Mouse (Mus musculus) heart, adult 18-20 months (tissue): ENCODE results near the gene Rgs7. TPM values are rescaled to one million over a fixed set of nuclear protein-coding genes. Genes with fewer than 3 reads are reported as not detected.
A peak's percentile ranks its signal among the peaks of the same experiment; 100 is the strongest.

ENCODE experiments used
- DNase-seq, 2 experiments: peaks; one replicate each; pipeline ENCODE4 v3.0.0; 2021 to 2022; ENCODE audit warnings: mixed read lengths in 1 of 2
- total RNA-seq, 2 experiments: library from RNA; stranded (reverse); gene quantifications; 2 replicates each; pipeline ENCODE4 v1.2.3; 2021

The Rgs7 gene
- total RNA-seq, 2 experiments from 2014 or later: 1.2 to 3.8 TPM

- no peak for DNase-seq
Observed at GRCm38 (mm10) chr1:175174918-175175675, 317.2 kb downstream of the Rgs7 start.

GRCm38 (mm10) chr1:175155469-175155868 is 336.8 kb downstream of the Rgs7 start:
- DNase-seq: no peak

GRCm38 (mm10) chr1:175143051-175143450 is 349.2 kb downstream of the Rgs7 start:
- no peak for DNase-seq

- DNase-seq: peak; percentile 8 to 22
Observed at GRCm38 (mm10) chr1:175128525-175128924, 363.8 kb downstream of the Rgs7 start.

DNA sequence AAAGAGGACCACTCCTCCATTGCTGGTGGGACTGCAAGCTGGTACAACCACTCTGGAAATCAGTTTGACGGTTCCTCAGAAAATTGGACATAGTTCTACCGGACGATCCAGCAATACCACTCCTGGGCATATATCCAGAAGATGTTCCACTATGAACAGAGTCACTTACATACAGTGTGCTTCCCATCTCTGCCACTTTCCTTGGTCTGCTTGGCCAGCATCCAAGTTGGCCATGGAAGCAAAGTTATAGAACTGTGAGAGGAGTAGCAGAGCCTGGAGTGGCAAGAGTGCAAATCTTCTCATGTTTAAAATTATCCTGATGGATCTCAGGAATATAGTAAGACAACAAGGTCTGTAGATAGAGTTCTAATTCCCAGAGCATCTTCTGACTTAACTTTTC is 367.9 kb downstream of the Rgs7 start:
- no peak for DNase-seq

DNA sequence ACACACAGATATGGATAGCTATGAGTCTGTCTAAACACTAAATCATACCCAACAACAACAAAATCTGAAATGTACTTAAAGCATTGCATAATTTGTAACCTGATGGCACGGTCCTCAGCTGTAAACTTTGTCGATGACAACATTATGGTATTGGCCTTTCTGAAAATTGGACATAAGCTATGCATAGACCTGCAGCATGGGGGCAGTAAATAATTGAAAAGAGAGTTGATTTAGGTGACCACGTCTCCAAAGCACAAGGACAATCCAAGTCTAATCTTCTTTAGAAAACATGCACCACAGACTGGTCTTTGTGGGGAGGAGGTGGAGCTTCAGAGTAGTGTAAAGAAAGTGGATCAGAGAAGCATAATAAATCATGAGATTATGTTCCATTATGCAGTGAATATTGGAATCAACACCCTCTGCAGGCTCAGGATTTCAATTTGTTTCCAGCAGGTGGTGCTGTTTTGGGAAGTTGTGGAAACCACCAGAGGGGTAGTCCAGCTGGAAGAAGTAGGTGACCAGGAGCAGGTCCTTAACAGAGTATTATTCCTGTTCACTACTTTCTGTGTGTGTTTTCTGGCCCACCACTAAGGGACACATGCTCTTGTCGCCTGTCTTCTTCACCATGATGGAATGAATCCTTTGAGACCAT is 373.3 kb downstream of the Rgs7 start:
- peak; percentile 2 to 34 for DNase-seq

GRCm38 (mm10) chr1:175108270-175108860 is 383.9 kb downstream of the Rgs7 start:
- DNase-seq: no peak

GRCm38 (mm10) chr1:175106315-175106714 is 386.0 kb downstream of the Rgs7 start:
- no peak for DNase-seq

GRCm38 (mm10) chr1:175105426-175105825 is 386.9 kb downstream of the Rgs7 start:
- no peak for DNase-seq

- no peak for DNase-seq
Observed at GRCm38 (mm10) chr1:175097014-175097413, 395.3 kb downstream of the Rgs7 start.

GRCm38 (mm10) chr1:175082104-175082503 is 410.2 kb downstream of the Rgs7 start:
- no peak for DNase-seq

- DNase-seq: no peak
Observed at GRCm38 (mm10) chr1:175079819-175080608, 412.3 kb downstream of the Rgs7 start.

DNA sequence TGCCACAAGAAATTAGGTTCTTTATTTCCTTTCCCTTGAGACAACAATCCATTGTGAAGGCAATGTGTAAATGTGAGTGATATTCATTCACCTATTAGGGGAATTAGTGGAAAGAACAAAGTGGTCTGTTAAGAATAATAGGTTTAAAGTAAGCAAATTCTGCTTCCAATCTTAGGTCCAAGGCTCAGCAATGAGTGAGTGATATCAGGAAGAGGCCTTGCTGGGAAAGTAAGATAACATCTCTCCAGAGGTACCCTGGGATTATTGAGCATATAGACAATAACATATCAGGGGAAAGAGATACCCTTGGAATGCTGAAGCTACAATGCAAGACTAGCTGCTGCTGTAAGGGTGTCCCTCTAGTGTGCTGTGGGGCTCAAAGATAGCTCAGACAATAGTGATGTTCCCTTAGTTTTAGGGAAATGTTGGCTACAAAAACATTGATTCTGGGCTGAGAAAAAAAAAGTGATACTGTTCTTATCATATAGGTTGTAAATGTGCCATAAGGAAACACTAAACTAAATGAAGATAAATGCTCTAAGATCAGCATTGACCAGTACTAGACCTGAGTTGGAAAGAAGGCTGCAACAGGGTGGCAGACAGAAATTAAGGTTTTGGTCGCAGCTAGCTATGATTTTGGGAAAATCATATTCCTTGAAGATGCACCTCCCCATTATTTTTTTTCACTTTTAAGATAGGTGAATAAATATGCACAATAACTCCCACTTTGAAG is 418.6 kb downstream of the Rgs7 start:
- DNase-seq: no peak

- no peak for DNase-seq
Observed at GRCm38 (mm10) chr1:175069758-175070290, 422.5 kb downstream of the Rgs7 start.

DNA sequence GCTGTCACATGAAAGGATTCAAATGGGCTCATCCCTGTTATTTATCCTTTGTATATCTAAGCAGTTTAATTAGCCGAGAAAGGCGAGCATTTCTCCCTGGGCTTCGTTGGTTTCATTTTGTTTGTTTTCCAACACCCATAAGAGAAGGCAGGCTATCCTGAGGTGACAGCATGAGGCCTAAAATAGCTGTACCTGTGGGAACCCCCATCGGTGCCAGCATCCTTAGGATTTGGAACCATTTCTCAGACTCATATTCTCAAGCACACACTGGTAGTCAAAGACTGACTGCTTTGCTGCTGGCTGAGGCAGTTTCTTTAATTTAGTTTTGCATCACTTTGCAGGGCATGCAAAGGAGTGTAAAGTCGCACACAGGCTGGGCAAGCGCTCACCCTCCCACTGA is 443.2 kb downstream of the Rgs7 start:
- DNase-seq: no peak

DNA sequence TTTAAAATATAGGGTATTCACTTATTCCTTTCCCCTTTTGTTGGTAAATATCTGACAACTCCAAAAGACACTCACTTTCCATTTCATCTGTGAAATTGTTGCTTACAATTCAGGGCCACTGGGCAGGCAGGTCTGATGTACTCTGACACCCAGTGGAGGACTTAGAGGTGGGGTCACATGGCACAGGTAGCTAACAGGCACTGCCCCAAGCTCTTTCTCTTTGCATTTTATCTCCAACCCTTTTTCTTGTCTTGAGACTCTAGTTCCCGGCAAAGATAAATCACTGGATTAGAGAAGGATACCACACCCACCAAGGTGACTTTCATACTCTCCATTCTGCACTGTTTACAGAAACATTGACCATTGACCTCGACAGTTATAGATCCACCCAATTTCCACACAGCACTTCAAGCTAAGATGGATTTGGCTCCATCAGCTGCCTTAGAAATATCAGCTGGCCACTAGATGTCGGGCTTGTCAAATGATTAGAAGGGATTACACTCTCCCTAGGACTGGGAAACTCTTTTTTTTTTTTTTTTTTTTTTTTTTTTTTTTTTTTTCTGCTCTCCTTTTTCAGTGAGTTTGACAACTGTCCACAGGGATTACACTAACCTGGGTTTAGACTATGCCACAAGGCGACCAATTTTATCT is 451.0 kb downstream of the Rgs7 start:
- DNase-seq: peak in 1 of 2 experiments; percentile 46

DNA sequence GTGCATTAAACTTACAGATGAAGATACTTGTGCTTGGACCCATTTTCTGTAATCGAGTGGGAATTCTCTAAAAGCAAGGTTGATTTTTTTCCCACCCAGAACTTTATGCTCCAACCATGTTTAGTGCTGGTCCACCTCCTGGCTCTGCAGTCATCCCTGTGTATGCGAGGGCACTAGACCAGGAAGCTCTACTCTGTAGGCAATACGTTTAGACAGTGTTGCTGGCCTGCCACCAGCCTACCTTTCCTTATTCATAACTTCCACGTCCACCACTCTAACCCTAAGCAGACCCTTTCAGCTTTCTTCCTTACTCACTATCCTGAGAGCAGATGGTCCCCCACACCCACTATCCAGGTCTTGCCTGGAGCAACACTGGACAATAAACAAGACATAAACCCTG is 452.3 kb downstream of the Rgs7 start:
- no peak for DNase-seq

GRCm38 (mm10) chr1:175039567-175039966 is 452.7 kb downstream of the Rgs7 start:
- no peak for DNase-seq

DNA sequence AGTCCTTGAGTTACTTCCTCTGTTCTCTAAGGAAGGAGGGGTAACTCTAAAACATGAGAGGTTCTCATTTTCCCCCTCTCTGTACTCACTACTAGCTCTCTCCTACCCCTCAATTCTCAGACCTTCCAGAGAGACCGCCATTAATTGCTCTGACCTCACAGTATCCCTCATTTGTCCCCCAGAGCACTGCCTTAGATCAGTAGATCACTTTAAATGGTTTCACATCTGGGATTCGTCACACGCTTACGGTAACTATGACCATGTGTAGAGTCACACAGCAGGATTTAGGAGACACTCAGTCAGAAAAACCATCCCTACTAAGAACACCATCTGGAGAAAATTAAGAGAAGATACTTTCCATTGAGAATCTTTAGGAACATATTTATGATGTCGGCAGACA is 456.8 kb downstream of the Rgs7 start:
- DNase-seq: no peak

DNA sequence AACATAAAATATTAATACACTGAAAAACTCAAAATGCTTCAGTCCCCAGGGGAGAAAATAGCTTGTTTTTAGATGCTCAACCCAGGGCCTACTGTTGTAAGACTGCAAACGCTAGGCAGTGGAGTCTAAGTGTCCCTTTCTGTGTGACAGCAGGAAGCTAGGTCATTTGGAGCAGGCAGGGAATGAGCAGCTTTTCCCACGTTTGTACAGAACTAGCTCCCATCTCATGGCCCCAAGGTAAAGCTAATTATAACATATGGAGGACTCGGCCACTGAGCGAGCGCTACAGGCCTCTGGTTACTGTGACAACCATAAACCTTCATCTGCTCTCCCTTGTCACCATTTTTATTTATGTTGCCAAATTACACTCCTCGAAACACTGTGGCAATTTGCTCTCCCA is 460.3 kb downstream of the Rgs7 start:
- DNase-seq: no peak

DNA sequence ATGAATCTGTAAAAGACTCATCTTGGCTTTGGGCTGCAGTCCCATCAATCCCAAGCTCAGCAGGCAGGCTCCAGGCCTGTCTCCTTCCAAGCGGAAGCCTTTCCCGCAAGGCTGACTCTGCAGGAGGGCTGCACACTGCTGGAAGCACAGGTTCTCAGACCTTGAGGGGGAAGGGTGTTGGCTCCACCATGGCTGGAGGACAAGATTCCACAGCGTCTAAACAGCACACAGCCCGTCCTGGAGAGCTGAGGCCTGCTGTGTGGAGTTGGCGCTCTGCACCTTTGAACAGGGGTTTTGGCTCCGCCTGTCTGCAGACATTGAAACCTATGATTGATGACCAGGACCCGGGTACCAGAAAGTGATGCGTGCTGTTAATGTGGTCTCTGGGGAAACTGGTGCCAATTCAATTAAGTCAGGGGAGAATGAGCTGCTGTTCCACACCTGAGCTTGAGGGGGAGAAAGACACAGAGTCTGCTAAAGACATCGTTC is 463.5 kb downstream of the Rgs7 start:
- no peak for DNase-seq
